Mouse (Mus musculus) gonadal fat pad, adult 2 months (tissue): ENCODE measurements around the gene Agap1. TPM values are rescaled to one million over a fixed set of nuclear protein-coding genes. Genes with fewer than 3 reads are reported as not detected.

ENCODE experiments used
- DNase-seq: peaks from one replicate; pipeline ENCODE4 v3.0.0-alpha.2; 2012; ENCODE audit warnings: low read depth
- polyA plus RNA-seq: library from polyadenylated mRNA; depleted of rRNA; stranded (reverse); fragments of >200 nt; gene quantifications from 2 replicates; pipeline ENCODE4 v1.2.3, GENCODE M21; 2012

Gene Agap1
- polyA plus RNA-seq, 1 experiment: 15.8 TPM

- DNase-seq: no peak
These were observed 89.5 kb downstream of the Agap1 start for GRCm38 (mm10) chr1:89544094-89544493.

DNA sequence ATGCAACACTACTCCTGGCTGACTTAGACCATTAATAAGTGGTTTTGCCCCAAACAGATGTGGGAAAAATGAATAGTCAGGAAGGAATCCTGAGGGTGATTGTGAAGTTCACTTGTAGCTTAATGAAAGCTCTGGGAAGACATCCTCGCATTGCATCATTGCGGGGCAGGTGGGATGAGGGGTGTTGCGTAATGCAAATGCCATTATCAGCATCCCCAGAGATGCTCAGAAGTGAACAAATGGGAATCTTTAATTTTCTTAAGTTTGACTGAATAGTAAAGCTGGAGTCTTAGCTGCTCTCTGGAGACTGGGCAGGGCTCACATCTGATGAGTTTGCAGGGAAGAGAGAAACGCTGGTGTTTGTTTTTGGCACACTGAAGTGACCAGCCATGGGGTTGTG lies 90.5 kb downstream of the Agap1 start:
- DNase-seq: no peak

- no peak for DNase-seq
These were observed 93.2 kb downstream of the Agap1 start for GRCm38 (mm10) chr1:89547525-89548504.

GRCm38 (mm10) chr1:89550061-89550869 lies 95.7 kb downstream of the Agap1 start:
- no peak for DNase-seq

DNA sequence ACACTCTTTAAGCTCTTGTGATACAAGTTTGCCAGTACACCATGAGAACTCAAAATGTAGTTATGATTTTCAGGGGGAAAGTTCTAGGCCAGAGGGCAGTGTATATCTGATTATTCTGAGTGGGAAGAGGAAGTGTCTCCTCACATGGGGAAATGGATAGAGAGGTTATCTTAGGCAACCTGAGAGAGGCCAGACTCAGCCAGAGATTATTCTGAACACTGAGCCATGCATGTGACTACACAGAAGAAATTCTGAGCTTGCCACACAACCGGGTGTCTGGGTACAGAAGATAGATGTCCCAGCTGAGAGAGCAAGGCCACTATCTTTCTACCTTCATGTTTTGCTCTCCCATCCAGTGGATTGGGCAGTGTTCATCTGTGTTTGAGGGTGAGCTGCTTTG lies 97.9 kb downstream of the Agap1 start:
- DNase-seq: no peak

DNA sequence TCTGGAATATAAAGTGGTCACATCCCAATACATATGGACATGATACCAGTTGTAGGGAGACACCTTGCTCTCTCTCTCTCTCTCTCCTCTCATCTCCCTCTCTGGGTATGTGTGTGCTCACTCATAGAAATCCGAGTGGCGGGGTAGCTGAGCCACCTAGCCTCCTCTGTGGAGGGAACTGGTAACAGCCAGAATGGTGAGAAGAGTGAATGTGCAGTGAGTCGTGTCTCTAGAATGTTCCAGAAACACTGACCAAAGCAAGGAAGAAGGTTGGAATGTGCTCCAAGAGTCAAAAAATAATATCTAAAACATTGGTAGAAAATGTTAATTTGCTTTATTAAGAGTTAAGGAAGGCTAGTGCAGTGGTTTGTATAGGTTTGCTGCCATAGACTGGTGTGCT lies 99.2 kb downstream of the Agap1 start:
- DNase-seq: no peak

DNA sequence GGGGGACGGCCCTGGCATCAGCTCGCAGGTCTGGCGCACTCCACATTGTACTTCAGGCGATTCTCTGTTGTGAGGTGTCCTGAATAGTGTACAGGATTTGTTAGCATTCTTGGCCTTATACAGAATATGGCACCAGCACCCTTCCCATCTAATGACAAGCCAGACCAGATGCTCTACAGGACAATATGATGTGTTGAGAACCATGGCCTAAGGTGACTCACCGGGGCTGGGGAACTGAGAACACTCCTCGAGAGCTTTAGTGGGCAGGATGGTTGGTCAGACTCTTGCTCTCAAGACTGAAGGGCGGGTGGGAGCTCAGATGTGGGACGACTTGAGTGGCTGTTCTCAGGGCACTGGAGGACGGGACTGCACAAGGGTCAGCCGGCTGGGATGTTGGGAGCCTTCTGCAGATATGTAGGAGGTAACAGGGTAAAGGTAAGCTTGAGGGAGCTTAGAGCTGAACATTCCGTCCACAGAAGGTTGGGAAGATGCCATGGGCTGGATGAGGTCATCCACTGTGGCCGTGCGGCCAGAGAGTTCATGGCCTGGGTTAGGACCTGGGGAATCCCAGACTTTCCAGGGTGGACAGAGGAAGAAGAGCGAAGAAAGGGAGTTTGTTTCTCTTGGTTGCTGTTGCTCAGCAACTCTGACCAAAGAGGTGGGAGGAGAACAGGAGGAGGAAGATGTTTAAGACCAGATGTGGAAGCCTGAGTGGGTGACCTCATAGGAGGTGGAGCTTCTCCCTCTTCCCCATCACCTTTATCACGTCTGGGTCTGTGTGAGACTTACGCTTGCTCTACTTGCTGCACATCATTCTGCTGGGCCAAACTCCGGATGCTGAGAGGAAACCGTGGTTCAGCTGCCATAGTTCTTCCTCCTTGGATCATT lies 100.6 kb downstream of the Agap1 start:
- no peak for DNase-seq

- no peak for DNase-seq
These were observed 101.4 kb downstream of the Agap1 start for GRCm38 (mm10) chr1:89556006-89556405.

DNA sequence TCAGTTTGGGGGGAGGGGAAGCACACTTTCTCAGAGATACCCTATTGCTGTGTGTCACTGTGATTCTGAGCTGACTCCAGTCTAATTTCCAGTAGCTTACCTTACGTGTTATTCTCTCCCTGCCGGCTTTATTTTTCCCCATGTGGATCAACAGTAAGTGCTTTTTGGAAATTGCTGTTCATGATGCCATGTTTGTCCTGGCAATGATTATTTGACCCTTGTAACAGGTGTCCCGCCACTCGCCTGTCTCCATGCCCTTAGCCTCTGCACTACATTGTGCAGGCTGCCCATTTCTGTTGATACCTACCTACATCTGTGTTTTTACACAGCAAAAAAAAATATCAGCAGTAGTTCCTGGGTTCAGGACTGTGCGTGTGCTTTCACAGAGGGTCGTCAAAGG lies 102.8 kb downstream of the Agap1 start:
- DNase-seq: no peak

- no peak for DNase-seq
These were observed 103.5 kb downstream of the Agap1 start for GRCm38 (mm10) chr1:89558080-89558479.

- no peak for DNase-seq
These were observed 108.8 kb downstream of the Agap1 start for GRCm38 (mm10) chr1:89563399-89563798.

- no peak for DNase-seq
These were observed 112.2 kb downstream of the Agap1 start for GRCm38 (mm10) chr1:89566578-89567488.

DNA sequence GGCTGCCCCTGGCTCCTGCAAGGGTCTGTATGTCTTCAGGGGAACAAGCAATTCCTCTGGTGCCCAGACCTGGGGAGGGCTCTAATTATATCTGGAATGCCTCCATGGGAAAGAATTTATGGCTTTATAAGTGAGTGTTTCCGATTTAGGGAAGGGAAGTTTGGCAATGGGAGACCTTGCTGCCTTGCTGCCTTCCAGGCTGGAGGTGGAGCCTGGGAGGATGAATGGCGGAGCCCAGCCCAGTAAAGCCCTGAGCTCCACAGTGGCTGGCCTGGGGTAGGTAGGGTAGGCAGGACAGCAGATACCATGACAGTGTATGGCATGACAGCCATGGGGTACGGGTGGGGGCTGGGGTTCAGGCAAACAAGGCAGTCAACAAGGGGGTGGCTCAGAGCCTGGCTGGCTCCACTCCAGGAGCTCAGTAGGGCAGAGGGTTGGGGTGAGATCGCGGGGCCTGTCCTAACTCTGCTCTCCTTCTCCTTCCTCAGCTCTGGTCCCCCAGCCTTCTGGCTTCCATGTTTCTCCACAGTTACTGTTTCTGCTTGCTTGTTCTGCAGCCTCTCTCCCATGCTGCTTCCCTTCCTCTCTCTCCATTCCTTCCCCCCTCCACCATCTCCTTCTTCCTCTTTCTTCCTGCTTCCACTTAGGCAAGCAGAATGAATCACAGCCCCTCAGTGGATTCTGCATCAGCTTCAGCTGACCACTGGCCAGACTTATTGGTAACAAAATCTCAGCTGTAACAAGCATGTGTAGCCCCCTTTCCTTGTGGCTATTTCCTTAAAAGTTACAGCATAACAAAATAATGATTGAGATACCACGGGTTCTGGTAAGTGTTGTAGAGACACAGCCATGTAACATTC lies 114.2 kb downstream of the Agap1 start:
- no peak for DNase-seq

GRCm38 (mm10) chr1:89570522-89571299 lies 116.1 kb downstream of the Agap1 start:
- no peak for DNase-seq

DNA sequence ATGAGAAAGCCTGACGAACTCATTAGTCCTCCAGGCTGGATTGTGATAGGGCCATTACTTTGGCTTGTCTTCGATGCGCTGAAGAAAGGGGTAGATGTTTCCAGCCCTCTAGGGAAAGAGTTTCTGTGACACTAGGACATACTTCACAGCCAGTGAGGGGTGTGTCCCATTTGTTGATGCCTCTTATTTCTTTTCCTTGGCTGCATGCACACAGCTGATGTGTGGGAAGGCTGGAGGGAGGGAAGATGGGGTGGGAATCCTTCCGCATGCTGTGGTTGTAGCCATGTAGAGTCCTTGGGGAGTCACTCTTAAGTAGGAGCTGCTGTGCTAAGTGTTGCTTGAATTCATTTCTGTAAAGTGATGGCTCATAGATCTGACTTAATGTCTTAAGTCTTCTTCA lies 118.9 kb downstream of the Agap1 start:
- no peak for DNase-seq

DNA sequence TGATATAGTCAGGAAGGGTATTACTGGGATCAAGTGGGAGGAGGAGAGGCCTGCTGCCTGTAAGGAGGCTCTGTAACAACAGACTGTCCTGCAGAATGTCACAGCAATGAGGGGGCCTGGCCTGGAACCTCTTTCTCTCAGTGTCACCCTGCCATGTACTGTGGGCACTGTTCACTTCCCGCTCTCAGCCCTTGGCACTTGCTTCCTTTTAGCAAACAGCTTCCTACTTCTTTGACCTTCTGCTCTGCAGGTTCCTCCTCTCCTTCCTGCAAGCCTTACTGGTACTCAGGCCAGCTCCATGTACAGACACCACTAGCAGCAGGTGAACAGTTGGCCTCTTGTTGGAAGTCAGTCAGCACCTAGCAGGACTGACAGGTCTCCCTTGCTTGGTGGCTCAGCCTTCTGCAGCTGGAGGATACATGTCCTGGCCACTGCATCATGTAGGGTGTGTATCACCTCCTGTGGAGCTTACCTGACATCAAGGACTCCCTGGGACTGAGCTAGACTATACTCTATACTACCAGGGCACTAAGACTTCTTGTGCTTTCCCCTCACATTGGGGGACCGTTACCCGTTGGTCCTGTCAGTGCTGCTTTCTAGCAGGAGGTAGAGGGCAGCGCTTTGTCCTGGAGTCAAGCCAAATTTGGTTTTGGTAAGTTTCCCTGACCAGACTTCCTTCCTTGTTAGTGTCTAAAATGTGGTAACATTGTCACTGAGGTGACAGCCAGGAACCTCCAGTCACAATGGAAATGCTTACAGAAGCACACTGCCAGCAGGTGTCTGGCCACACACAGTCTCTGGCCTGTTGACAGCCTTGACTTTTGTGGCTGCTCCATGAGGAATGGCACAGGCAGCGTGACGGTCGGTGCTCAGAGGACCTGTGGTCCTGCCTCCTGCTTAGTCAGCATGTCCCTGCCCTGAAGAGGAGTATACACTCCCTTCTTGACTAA lies 120.6 kb downstream of the Agap1 start:
- no peak for DNase-seq

DNA sequence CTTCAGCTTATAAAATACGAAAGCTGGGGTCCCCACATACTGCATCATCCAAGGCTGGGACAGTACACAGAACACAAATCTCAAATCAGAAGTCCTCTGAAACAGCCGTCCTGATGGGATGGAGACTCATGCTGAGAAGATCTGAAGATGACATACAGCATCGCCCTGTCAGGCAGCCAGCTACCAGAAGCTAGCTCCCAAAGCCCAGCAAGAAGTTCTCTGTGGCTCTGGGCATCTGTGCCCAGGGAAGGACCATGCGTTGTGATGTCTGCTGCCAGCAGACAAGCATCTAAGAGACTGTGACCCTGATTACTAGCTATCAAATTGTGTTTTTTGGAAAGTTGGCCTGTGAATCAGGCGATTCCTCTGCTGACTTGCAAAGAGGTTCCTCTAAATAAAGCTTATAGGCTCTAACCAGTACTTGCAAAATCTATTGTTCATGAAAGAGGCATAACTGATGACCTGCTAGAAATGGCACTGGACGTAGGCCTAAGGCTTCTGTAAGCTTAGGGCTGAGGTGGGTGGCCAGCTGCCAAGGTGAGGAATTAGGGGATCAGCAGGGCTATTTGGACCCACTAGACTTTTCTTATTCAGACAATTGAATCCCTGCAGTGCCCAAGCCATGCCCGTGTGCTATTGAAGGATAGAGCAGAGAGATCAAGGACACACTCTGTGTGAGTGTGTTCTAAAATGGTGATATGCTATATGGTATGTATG lies 121.7 kb downstream of the Agap1 start:
- DNase-seq: no peak
